Mouse (Mus musculus) left cerebral cortex, postnatal 4 days (tissue): ENCODE measurements around the gene Etnppl. TPM values are rescaled to one million over a fixed set of nuclear protein-coding genes. Genes with fewer than 3 reads are reported as not detected.

ENCODE experiments used
- DNase-seq: peaks from one replicate; pipeline ENCODE4 v3.0.0-alpha.2; 2022
- intact Hi-C: fragments of 180-260 bp; cut with DNase I; formaldehyde crosslinking; loops from one replicate; pipeline ENCODE4 v1.15.1; 2025
- total RNA-seq, 2 experiments: library from RNA; stranded (reverse); gene quantifications; 2 replicates each; pipeline ENCODE4 v1.2.3; 2021

Etnppl gene
- total RNA-seq, 2 experiments from 2014 or later, result not detected

DNA sequence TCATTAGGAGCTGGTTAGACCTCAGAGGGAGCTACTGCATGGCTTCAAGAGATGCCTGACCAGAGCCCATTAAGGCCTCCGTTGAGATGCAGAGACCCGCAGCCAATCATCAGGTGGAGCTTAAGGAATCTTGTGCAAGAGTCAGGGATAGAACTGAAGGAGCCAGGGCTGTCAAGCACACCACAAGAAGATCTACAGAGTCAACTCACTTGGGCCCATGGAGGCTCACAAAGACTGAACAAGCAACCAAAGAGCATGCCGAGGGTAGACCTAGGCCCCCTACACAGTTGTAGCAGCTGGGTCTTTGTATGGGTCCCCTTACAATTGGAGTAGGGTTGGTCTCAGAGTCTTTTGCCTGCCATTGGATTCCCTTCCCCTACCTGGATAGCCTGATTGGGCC, 45.2 kb downstream of the Etnppl start:
- intact Hi-C loops, result no loop called here

GRCm38 (mm10) chr3:130671291-130671690, 54.0 kb downstream of the Etnppl start:
- no peak for DNase-seq
- intact Hi-C loops, result no loop called here

More for the DNA sequence above, 45.2 kb downstream of the Etnppl start:
- DNase-seq, result no peak

GRCm38 (mm10) chr3:130677671-130678460, 60.6 kb downstream of the Etnppl start:
- DNase-seq, result no peak

DNA sequence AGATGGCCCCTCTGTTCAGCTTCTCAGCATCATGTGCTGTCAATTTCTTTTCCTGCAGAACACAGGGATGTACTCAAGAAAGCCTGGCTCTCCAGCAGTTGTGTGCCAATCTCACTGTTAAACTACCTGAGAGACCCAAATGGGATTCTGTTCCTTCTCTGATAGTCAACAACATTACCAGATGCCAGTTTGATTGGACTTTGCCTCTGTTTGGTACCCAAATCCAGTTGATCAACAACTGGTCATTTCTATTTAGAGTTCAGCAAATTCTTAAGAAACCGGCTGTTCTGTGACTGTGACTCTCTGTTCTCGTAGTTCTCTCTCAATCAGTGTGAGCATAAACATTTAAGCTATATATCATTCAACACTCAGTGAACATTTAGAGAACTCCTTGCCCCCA, 64.0 kb downstream of the Etnppl start:
- DNase-seq, result no peak
- intact Hi-C loops, result no loop called here

More at GRCm38 (mm10) chr3:130677671-130678460, 60.6 kb downstream of the Etnppl start:
- intact Hi-C loops, result no loop called here

DNA sequence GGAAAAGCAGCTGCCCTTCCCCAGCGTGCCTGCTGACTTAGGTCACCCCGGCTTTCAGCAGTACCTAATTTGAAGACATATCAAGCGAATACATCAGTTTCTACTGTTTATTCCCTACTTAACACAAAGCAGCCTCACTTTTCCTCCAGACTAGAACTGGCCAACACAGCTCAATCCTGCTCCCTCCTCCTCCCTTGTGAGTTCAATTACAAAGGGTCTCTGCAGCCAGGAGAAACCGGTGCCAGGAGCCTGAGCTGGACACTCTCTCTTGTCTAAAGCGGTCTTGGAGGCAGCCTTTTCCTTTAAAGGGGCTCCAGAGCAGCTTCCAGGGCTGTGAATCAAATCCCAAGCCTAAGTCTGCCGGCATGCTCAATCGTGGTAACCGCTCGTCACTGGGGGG, 64.9 kb downstream of the Etnppl start:
- intact Hi-C loops, result no loop called here
- no peak for DNase-seq

DNA sequence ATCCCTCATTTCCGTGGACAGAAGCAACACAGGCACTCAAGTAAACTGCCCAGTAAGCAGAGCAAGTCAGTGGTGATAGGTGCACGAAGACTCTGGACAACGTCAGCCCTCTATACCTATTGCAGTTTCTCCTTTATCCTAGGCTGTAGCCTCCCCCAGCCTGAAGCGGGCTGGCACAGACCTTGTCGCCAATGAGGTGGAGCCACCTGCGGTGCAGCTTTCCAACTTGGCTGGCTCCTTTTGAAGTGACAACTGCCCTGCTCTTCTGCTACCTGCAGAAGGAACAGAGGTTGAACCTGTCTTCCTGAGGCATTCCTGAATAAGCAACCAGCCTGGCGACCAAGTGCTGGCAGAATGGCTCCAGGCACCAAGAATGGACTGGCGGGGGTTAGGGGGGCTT, 66.6 kb downstream of the Etnppl start:
- intact Hi-C loops, result no loop called here
- no peak for DNase-seq

GRCm38 (mm10) chr3:130684276-130685013, 67.2 kb downstream of the Etnppl start:
- DNase-seq, result no peak
- intact Hi-C loops, result no loop called here

DNA sequence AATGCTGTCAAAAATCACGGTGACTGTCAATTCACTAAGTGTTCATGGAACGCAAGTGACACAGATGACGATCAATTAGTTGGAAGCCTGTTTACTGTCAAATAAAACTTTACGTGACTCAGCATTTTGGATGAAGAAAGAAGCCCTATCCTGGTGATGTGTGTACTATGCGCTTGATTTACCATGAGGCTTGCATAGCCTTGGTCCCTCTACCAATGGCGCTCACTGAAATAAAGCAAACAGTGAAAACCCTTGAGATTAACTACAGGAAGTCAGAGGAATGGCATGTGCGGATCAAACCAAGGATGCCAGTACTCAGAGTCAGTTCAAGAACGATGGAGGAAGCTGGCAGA, 67.7 kb downstream of the Etnppl start:
- intact Hi-C loops, result no loop called here
- DNase-seq, result no peak

DNA sequence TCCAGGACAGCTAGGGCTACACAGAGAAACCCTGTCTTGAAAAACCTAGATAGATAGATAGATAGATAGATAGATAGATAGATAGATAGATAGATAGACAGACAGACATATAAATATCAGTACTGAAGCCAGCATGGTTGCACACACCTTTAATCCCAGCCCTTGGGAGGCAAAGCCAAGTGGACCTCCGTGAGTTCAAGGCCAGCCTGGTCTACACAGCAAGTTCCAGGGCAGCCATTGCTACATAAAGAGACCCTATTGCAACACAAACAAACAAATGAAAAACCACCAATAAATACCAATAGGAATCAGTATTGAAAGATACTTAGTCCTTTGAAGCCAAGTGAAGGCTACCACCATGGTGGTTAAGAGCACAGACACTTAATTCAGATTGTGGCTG, 69.8 kb downstream of the Etnppl start:
- intact Hi-C loops, result no loop called here
- no peak for DNase-seq

Other genes starting within 250 kb of the Etnppl start
- 10 to 100 TPM; 74.6 to 74.7 TPM for gene Ostc, start 92.0 kb downstream of the Etnppl start, total RNA-seq
- gene Rpl34, start 113.0 kb downstream of the Etnppl start, total RNA-seq, result 100 to 1,000 TPM; 522 to 547 TPM